Mouse (Mus musculus) megakaryocyte, embryonic 14.5 days (primary cell): ENCODE measurements around the gene Cmah.

ENCODE experiments used
- FLI1 ChIP-seq: IDR thresholded peaks from 2 replicates; pipeline ENCODE4 v1.6.1; 2012; ENCODE audit warnings: low read length, inconsistent platforms, mixed read lengths
- GATA1 ChIP-seq: IDR thresholded peaks from 3 replicates; pipeline ENCODE4 v1.6.1; 2012; ENCODE audit warnings: mixed read lengths, low read length, inconsistent platforms, borderline replicate concordance

DNA sequence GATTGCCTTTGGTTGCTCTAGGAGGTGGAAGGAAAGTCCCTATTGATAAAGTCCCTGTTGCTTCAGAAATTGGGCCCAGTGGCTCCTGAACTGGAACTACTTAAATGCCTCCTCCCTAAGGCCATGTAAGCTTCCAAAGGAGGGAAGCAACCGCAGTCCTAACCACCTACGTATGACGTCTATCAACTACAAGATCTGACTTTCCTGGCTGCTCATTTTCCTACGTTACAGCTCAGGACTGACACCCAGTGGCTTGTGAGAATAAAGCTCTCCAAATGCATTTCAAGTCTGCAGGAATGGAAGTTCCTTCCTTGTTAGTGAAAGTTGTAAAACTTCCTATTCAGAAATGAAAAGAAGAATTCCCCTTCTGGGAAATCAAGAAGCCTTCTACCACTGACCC lies 8.6 kb upstream of the Cmah start:
- TF ChIP-seq GATA1, result no peak
- no peak for TF ChIP-seq FLI1
